Mouse (Mus musculus): ENCODE results near the gene Fam83e. TPM values are rescaled to one million over a fixed set of nuclear protein-coding genes. Genes with fewer than 3 reads are reported as not detected.

The Fam83e gene
- polyA plus RNA-seq, 1 experiment from 2014 or later = 1.1 TPM

DNA sequence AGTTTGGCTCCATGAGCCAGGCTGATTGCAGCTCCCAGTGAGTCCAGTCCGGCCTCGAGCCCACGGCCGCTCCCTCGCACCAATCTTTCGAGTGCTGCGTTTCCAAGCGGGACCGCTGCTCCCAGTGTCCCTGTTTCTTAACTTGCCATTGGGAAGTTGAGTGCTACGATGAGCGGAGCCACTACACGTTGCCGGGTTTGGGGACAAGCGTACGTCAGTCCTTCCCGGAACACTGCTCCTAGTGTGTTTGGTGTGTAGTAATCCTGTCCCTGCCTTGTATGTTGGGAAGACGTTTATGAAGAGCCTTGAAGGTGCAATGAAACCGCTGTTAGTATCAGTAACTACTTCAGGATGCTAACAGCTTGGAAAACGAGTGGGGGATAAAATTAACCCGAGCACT is 2.7 kb upstream of the Fam83e start:
- peaks cover 43% of the 10 kb centered on the region for H3K4me1 ChIP-seq (replicated peaks; ENCODE audit: control insufficient read depth, insufficient read depth, low read length)
- no peaks in the 10 kb centered on the region for H3K9me3 ChIP-seq (ENCODE audit: control insufficient read depth, low read length)
- peak overlapping the region; percentile 92 for H3K27ac ChIP-seq (ENCODE audit: low read length)
- no peak for ATAC-seq
- peak overlapping the region; percentile 86 for H3K4me2 ChIP-seq (ENCODE audit: low read length)
- peaks cover 18% of the 10 kb centered on the region for H3K36me3 ChIP-seq (ENCODE audit: control insufficient read depth, insufficient read depth)
- H3K27me3 ChIP-seq (replicated peaks; ENCODE audit: control insufficient read depth, insufficient read depth, low read length) = no peaks in the 10 kb centered on the region
- H3K9ac ChIP-seq (replicated peaks; ENCODE audit: low read depth, low read length) = peak overlapping the region; percentile 68
- WGBS = 0% methylated on average over 20 of the region's 20 CpGs
- peak overlapping the region; percentile 63 for H3K4me3 ChIP-seq (replicated peaks; ENCODE audit: low read length)

DNA sequence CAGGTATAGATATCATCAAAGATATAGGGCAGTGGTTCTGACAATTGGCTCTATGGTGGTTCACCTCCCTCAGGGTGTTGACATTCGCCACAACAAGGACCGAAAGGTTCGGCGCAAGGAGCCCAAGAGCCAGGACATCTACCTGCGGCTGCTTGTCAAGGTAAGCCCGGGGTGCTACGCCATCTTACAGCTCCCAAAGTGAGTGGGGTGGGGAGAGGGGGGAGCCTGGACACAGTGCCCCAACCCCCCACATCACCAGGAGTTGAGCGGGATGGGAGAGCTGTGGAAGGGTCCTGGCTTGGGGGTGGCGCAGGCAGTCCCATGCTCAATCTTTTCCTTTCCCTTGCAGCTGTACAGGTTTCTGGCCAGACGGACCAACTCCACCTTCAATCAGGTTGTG is 1.8 kb upstream of the Fam83e start:
- Histone ChIP-seq H3K9me3 (ENCODE audit: control insufficient read depth, low read length) (no peaks in the 10 kb centered on the region), H3K36me3 (ENCODE audit: control insufficient read depth, insufficient read depth) (peaks cover 21% of the 10 kb centered on the region), H3K4me2 (ENCODE audit: low read length) (peak overlapping the region; percentile 86), H3K4me1 (replicated peaks; ENCODE audit: control insufficient read depth, insufficient read depth, low read length) (peaks cover 39% of the 10 kb centered on the region), H3K4me3 (replicated peaks; ENCODE audit: low read length) (peak overlapping the region; percentile 63), H3K27me3 (replicated peaks; ENCODE audit: control insufficient read depth, insufficient read depth, low read length) (no peaks in the 10 kb centered on the region), H3K9ac (replicated peaks; ENCODE audit: low read depth, low read length) (peak overlapping the region; percentile 68), H3K27ac (ENCODE audit: low read length) (no peak overlapping the region)
- 78% methylated on average over 10 of the region's 10 CpGs for WGBS
- ATAC-seq = no peak

DNA sequence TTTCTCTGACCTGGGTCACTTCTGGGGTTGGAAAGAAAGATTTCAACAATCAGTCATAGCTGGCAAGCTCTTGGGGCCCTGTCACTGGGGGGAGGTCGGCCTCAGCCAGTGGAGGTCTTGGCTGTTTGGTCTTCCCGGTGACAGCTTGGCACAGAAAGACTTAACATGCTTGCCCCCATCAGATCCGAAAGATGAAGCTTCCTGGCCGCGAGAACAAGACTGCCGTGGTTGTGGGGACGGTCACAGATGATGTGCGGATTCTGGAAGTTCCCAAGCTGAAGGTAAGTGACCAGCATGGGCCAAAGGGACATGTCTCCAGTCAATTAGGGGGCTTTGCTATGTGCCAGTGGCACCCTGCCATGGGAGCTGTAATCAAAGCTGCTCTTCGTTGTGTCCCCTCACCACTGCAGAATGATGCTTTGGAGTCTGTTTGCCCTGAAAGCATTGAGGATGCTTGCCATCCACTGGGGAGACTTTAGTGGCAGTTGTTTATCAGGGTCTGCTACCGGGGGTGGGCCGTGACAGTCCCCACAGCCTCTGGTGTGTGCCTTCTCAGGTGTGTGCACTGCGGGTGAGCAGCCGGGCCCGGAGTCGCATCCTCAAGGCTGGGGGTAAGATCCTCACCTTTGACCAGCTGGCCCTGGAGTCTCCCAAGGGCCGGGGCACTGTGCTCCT is 1.1 kb upstream of the Fam83e start:
- Histone ChIP-seq H3K4me2 (ENCODE audit: low read length) (no peak overlapping the region), H3K4me1 (replicated peaks; ENCODE audit: control insufficient read depth, insufficient read depth, low read length) (peaks cover 34% of the 10 kb centered on the region), H3K36me3 (ENCODE audit: control insufficient read depth, insufficient read depth) (peaks cover 26% of the 10 kb centered on the region), H3K9me3 (ENCODE audit: control insufficient read depth, low read length) (no peaks in the 10 kb centered on the region), H3K9ac (replicated peaks; ENCODE audit: low read depth, low read length) (no peak overlapping the region), H3K27ac (ENCODE audit: low read length) (no peak overlapping the region), H3K27me3 (replicated peaks; ENCODE audit: control insufficient read depth, insufficient read depth, low read length) (no peaks in the 10 kb centered on the region), H3K4me3 (replicated peaks; ENCODE audit: low read length) (no peak overlapping the region)
- no peak for ATAC-seq
- 92% methylated on average over 15 of the region's 16 CpGs for WGBS

DNA sequence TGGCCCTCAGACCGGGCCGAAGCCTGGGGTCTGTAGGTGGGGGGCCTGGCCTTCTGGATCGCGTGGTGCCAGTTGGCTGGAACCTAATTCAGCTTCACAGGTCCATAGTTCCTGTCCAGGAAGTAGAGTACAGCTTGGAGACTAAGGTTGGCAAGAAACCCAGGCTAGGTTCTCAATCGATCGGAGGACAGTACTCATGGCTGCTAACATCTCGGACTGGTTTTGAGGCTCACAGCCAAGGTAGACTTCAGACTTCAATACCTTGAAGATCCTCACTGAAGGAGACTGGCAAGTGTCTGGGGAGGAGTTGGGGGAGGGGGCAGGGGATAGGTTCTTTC is 191 bp downstream of the Fam83e start:
- Histone ChIP-seq H3K9ac (replicated peaks; ENCODE audit: low read depth, low read length) (no peak overlapping the region), H3K36me3 (ENCODE audit: control insufficient read depth, insufficient read depth) (peaks cover 27% of the 10 kb centered on the region), H3K27me3 (replicated peaks; ENCODE audit: control insufficient read depth, insufficient read depth, low read length) (no peaks in the 10 kb centered on the region), H3K9me3 (ENCODE audit: control insufficient read depth, low read length) (no peaks in the 10 kb centered on the region), H3K4me3 (replicated peaks; ENCODE audit: low read length) (no peak overlapping the region), H3K27ac (ENCODE audit: low read length) (no peak overlapping the region), H3K4me2 (ENCODE audit: low read length) (no peak overlapping the region), H3K4me1 (replicated peaks; ENCODE audit: control insufficient read depth, insufficient read depth, low read length) (peaks cover 25% of the 10 kb centered on the region)
- WGBS = 83% methylated on average over 7 of the region's 7 CpGs
- ATAC-seq = no peak

DNA sequence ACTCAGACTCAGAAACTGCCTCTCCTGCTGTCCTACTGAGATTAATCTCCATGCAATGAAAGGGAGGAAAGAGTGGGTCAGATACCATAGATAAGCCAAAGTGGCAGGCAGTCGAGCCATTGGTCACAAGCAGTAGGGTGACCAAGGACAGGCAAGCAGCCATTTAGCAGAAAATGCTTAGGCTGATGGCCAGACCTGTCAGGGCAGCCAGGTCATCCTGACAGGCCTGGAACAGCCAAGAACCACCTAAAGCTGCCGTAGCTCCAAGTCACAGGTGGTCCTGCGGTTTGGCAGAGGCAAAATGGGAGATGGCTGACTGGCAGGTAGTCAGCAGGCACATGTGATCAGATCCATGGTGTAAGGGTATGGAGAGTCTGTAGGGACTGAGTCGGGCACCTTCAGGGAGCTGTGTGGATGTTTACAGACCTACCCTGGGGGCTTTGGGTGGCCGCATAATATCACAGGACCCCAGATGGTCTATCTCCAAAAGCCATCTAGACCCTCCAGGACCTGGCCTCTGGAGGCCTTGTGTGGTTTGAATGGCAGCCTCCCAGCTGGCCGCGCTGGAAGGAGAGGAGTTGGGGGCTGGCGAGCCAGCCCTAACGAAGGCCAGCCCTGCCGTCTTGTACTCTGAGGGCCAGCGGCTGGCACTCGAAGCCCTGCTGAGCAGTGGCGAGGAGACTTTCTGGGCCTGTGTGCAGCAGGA is 783 bp downstream of the Fam83e start:
- Histone ChIP-seq H3K36me3 (ENCODE audit: control insufficient read depth, insufficient read depth) (peaks cover 27% of the 10 kb centered on the region), H3K9ac (replicated peaks; ENCODE audit: low read depth, low read length) (no peak overlapping the region), H3K27ac (ENCODE audit: low read length) (no peak overlapping the region), H3K4me1 (replicated peaks; ENCODE audit: control insufficient read depth, insufficient read depth, low read length) (peaks cover 20% of the 10 kb centered on the region), H3K9me3 (ENCODE audit: control insufficient read depth, low read length) (no peaks in the 10 kb centered on the region), H3K4me2 (ENCODE audit: low read length) (no peak overlapping the region), H3K27me3 (replicated peaks; ENCODE audit: control insufficient read depth, insufficient read depth, low read length) (no peaks in the 10 kb centered on the region), H3K4me3 (replicated peaks; ENCODE audit: low read length) (no peak overlapping the region)
- 60% methylated on average over 13 of the region's 13 CpGs for WGBS
- ATAC-seq = no peak

DNA sequence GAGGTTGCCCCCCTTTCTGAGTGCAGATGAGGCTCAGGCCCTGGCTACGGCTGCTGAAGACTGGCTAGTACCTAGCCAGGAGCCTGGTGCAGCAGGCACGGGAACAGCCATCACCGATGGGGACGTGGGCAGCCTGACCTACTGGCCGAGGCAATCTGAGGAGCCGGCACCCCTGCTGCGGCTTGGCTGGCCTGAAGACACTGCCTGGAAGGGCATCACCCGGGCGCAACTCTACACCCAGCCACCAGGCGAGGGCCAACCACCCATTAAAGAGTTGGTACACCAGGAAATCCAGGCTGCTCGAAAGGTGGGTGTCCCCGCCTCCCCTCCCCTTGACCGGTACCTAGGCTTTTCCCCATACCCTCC is 1.3 kb downstream of the Fam83e start:
- H3K27me3 ChIP-seq (replicated peaks; ENCODE audit: control insufficient read depth, insufficient read depth, low read length) = no peaks in the 10 kb centered on the region
- WGBS = 80% methylated on average over 13 of the region's 13 CpGs
- no peak overlapping the region for H3K27ac ChIP-seq (ENCODE audit: low read length)
- ATAC-seq = no peak
- no peak overlapping the region for H3K4me3 ChIP-seq (replicated peaks; ENCODE audit: low read length)
- H3K36me3 ChIP-seq (ENCODE audit: control insufficient read depth, insufficient read depth) = peaks cover 27% of the 10 kb centered on the region
- H3K4me1 ChIP-seq (replicated peaks; ENCODE audit: control insufficient read depth, insufficient read depth, low read length) = peaks cover 14% of the 10 kb centered on the region
- H3K4me2 ChIP-seq (ENCODE audit: low read length) = no peak overlapping the region
- H3K9me3 ChIP-seq (ENCODE audit: control insufficient read depth, low read length) = no peaks in the 10 kb centered on the region
- H3K9ac ChIP-seq (replicated peaks; ENCODE audit: low read depth, low read length) = no peak overlapping the region

DNA sequence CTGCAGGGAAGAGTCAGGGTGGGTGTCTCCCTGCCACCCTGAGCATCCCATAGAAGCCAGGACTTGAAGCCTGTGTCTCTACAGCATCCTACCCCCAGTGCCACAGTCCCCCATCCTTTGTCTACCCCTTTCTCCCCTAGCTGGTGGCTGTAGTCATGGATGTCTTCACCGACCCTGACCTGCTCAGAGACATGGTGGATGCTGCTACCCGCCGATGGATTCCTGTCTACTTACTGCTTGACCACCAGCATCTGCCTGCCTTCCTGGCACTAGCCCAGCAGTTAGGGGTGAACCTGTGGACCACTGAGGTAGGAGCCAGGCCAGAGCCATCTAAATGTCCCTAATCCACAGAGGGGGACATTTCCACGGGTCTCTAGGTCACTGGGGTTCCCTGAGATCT is 2.3 kb downstream of the Fam83e start:
- H3K4me2 ChIP-seq (ENCODE audit: low read length) = no peak overlapping the region
- H3K9me3 ChIP-seq (ENCODE audit: control insufficient read depth, low read length) = no peaks in the 10 kb centered on the region
- H3K4me1 ChIP-seq (replicated peaks; ENCODE audit: control insufficient read depth, insufficient read depth, low read length) = peaks cover 14% of the 10 kb centered on the region
- H3K36me3 ChIP-seq (ENCODE audit: control insufficient read depth, insufficient read depth) = peaks cover 27% of the 10 kb centered on the region
- H3K27ac ChIP-seq (ENCODE audit: low read length) = no peak overlapping the region
- H3K27me3 ChIP-seq (replicated peaks; ENCODE audit: control insufficient read depth, insufficient read depth, low read length) = no peaks in the 10 kb centered on the region
- WGBS = 85% methylated on average over 4 of the region's 4 CpGs
- no peak overlapping the region for H3K4me3 ChIP-seq (replicated peaks; ENCODE audit: low read length)
- ATAC-seq = no peak
- no peak overlapping the region for H3K9ac ChIP-seq (replicated peaks; ENCODE audit: low read depth, low read length)

DNA sequence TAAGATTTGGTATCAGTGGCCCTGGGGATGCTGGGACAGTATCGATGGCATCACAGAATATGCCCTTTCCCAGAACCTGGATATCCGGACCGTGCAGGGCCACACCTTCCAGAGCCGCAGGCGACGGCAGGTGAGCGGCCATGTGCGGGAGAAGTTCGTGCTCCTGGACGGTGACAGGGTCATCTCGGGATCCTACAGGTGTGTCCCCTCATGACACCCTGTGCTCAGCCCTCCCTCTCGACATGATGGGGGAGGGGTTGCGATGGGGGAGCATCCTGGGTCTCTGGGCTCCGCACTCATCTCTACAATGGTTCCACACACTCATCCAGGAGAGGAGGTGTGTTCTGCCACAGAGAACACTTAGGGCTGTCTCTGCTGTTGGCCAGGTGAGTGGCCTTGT is 2.8 kb downstream of the Fam83e start:
- WGBS = 90% methylated on average over 14 of the region's 14 CpGs
- peaks cover 11% of the 10 kb centered on the region for H3K4me1 ChIP-seq (replicated peaks; ENCODE audit: control insufficient read depth, insufficient read depth, low read length)
- H3K27me3 ChIP-seq (replicated peaks; ENCODE audit: control insufficient read depth, insufficient read depth, low read length) = no peaks in the 10 kb centered on the region
- no peaks in the 10 kb centered on the region for H3K9me3 ChIP-seq (ENCODE audit: control insufficient read depth, low read length)
- H3K4me2 ChIP-seq (ENCODE audit: low read length) = no peak overlapping the region
- H3K9ac ChIP-seq (replicated peaks; ENCODE audit: low read depth, low read length) = no peak overlapping the region
- no peak for ATAC-seq
- no peak overlapping the region for H3K4me3 ChIP-seq (replicated peaks; ENCODE audit: low read length)
- H3K27ac ChIP-seq (ENCODE audit: low read length) = no peak overlapping the region
- H3K36me3 ChIP-seq (ENCODE audit: control insufficient read depth, insufficient read depth) = peaks cover 27% of the 10 kb centered on the region

DNA sequence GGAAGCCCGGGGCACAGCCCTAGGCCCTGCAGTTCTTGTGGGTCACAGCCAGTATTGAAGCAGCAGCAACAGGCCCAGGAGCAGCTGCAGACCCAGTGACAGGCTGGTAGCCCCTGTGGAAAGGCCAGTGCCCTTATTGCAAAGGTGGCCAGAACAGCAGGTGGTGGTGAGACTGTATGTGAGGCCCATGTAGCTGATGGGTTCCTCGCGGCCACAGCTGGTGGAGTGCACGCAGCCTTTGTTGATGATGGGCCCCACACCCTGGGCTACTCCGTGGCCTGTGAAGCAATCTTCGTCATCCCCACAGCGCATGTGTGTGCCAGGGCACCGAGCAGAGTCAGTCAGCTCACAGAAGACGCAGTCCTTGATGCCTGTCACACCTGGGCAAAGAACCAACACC is 4.1 kb downstream of the Fam83e start:
- H3K4me2 ChIP-seq (ENCODE audit: low read length) = no peak overlapping the region
- H3K9me3 ChIP-seq (ENCODE audit: control insufficient read depth, low read length) = no peaks in the 10 kb centered on the region
- H3K9ac ChIP-seq (replicated peaks; ENCODE audit: low read depth, low read length) = no peak overlapping the region
- no peak overlapping the region for H3K27ac ChIP-seq (ENCODE audit: low read length)
- H3K4me1 ChIP-seq (replicated peaks; ENCODE audit: control insufficient read depth, insufficient read depth, low read length) = no peaks in the 10 kb centered on the region
- WGBS = 88% methylated on average over 9 of the region's 9 CpGs
- no peaks in the 10 kb centered on the region for H3K27me3 ChIP-seq (replicated peaks; ENCODE audit: control insufficient read depth, insufficient read depth, low read length)
- peaks cover 21% of the 10 kb centered on the region for H3K36me3 ChIP-seq (ENCODE audit: control insufficient read depth, insufficient read depth)
- no peak for ATAC-seq
- H3K4me3 ChIP-seq (replicated peaks; ENCODE audit: low read length) = no peak overlapping the region
